Mouse (Mus musculus): ENCODE data around the gene Klhl18. TPM values are rescaled to one million over a fixed set of nuclear protein-coding genes. Genes with fewer than 3 reads are reported as not detected.
A peak's percentile ranks its signal among the peaks of the same experiment; 100 is the strongest.

Gene Klhl18
- polyA plus RNA-seq, 1 experiment from 2014 or later: 13.8 TPM

DNA sequence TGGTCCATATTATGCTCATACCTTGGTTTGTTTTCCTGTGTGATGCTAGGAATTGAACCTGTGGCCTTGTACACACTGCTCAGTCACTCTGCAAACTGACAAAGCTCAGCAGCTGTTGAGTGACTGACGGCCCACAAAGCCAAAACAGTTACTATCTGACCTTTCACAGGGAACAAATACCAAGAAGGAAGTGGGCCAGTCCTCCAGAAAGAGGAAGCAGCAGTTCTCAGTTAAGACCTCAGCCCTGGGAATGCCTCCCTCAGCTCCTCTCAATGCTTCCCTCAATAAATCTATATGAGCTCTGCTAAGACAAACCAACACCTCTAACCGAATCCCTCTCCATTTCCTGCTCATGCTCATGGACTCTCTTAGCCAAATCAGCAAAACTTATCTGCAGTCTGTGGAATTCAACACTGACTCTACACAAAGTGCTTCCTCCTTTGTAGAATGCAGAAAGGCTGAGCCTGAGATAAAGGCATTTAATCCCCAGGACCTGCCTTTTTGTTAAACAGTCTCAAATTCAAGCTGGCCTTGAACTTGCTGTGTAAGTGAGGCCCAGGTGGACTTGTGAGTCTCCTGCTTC is 17.3 kb downstream of the Klhl18 start:
- Histone ChIP-seq H3K9me3 (replicated peaks) (no peaks in the 10 kb centered on the region), H3K9ac (no peak overlapping the region), H3K27ac (no peak overlapping the region), H3K27me3 (no peaks in the 10 kb centered on the region), H3K4me2 (replicated peaks) (no peak overlapping the region), H3K36me3 (peaks cover 14% of the 10 kb centered on the region), H3K4me3 (no peak overlapping the region), H3K4me1 (no peaks in the 10 kb centered on the region)
- WGBS: 89% methylated on average over 2 of the region's 2 CpGs
- ATAC-seq (ENCODE audit: low FRiP score): no peak

DNA sequence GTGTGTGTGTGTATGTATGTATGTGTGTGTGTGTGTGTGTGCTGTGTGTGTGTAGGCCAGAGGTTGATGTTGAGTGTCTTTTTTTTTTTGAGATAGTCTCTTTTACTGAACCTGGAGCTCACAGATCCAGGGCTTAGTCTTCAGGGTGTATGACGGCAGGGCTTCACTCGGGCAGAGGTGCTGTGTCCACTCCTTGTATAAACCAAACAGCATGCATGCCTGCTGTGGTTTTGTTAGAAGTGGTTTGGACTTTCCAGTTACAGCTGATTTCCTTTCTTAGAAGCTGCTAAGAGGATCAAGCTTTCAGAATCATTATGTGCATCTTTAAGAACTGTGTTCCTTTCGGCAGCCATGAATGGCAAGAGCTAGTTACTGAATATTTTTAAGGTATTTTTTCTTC is 18.6 kb downstream of the Klhl18 start:
- H3K9ac ChIP-seq: no peak overlapping the region
- no peaks in the 10 kb centered on the region for H3K9me3 ChIP-seq (replicated peaks)
- no peak overlapping the region for H3K4me3 ChIP-seq
- 89% methylated on average over 3 of the region's 3 CpGs for WGBS
- no peaks in the 10 kb centered on the region for H3K4me1 ChIP-seq
- H3K4me2 ChIP-seq (replicated peaks): no peak overlapping the region
- peaks cover 14% of the 10 kb centered on the region for H3K36me3 ChIP-seq
- H3K27ac ChIP-seq: no peak overlapping the region
- ATAC-seq (ENCODE audit: low FRiP score): no peak
- no peaks in the 10 kb centered on the region for H3K27me3 ChIP-seq

DNA sequence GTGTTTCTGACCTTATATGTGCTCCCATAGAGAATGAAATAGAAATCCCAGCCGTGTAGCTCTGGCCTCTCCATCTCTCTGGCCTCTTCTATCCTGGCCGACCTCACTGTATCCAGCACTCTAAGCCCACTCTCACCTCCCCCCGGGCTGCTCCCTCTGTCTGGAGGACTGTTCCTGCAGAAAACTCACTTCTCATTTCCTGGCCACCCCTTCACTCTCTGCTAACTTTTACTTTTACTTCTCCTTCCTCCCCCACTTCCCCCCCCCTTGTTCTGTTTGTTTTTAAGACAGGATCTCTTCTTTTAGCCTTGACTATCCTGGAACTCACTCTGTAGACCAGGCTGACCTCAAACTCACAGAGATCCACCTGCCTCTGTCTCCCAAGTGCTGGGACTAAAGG is 24.0 kb downstream of the Klhl18 start:
- H3K9me3 ChIP-seq (replicated peaks): no peaks in the 10 kb centered on the region

DNA sequence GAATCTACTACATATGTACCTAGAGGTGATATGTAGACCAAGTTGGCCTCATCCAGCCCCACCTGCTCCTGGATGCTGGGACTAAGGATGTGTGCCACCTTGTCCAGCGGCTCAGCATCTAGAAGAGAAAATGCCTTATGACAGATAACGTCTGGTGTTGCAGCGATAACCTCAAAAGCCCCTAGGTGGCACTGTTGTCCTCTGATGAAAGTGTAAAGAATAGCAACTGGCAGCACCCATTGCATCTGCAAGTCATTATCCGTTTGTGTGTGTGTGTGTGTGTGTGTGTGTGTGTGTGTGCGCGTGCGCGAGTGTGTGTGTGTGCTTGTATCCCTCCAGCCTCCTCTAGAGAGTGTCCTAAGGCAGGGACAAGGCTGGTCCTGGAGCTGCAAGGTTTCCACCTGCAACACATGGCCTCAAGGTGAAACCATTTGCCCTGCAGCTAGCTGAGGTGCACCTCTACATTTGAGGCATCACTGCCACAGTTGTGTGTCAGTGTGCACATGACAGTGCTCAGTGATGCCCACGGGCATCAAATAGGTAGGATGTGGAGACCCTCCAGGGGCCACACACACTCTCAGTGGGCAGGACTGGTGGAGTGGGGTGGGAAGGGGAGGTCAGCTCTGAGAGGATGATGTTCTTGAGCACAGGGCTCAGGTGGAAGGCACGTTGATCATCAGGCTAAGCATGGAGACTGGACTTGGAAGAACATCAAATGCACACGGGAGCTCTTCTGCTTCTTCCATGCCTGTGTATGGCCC is 27.5 kb downstream of the Klhl18 start:
- WGBS: 34% methylated on average over 11 of the region's 11 CpGs
- no peak overlapping the region for H3K27ac ChIP-seq

More for the DNA sequence above, 24.0 kb downstream of the Klhl18 start:
- Histone ChIP-seq H3K4me3 (no peak overlapping the region), H3K9ac (no peak overlapping the region), H3K36me3 (peaks cover 27% of the 10 kb centered on the region), H3K27ac (no peak overlapping the region), H3K4me1 (peaks cover 3% of the 10 kb centered on the region; the same call in 1 of the 2 replicates), H3K27me3 (no peaks in the 10 kb centered on the region), H3K4me2 (replicated peaks) (no peak overlapping the region)
- no peak for ATAC-seq (ENCODE audit: low FRiP score)
- WGBS: 85% methylated on average over 3 of the region's 3 CpGs

DNA sequence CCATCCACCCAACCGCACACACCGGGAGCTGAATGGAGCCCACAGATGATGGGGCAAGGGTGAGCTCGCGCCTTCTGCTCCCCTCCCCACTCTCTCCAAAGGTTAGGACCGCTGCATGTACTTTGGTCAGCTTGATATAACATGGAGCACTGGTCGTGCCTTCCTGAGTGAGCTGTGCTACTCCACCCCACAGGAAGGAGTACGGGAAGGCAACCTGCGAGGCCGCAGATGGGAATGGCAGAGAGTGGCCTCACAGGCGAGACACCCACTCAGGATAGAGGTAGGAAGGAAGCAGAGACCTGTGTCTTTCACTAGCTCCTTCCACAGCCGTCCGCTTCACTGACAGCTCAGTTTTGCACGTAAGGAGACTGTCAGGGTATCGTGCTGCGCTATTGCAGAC is 28.1 kb downstream of the Klhl18 start:
- Histone ChIP-seq H3K36me3 (peaks cover 28% of the 10 kb centered on the region), H3K9me3 (replicated peaks) (no peaks in the 10 kb centered on the region), H3K27ac (no peak overlapping the region), H3K27me3 (no peaks in the 10 kb centered on the region), H3K4me2 (replicated peaks) (no peak overlapping the region), H3K9ac (no peak overlapping the region), H3K4me1 (peaks cover 3% of the 10 kb centered on the region; the same call in 1 of the 2 replicates), H3K4me3 (no peak overlapping the region)
- no peak for ATAC-seq (ENCODE audit: low FRiP score)
- WGBS: 79% methylated on average over 15 of the region's 15 CpGs

More for the DNA sequence above, 27.5 kb downstream of the Klhl18 start:
- Histone ChIP-seq H3K36me3 (peaks cover 23% of the 10 kb centered on the region), H3K4me3 (no peak overlapping the region), H3K27me3 (no peaks in the 10 kb centered on the region), H3K9me3 (replicated peaks) (no peaks in the 10 kb centered on the region), H3K4me1 (peaks cover 3% of the 10 kb centered on the region; the same call in 1 of the 2 replicates), H3K9ac (no peak overlapping the region), H3K4me2 (replicated peaks) (no peak overlapping the region)
- ATAC-seq (ENCODE audit: low FRiP score): peak; percentile 74; the same call in 1 of the 2 replicates

DNA sequence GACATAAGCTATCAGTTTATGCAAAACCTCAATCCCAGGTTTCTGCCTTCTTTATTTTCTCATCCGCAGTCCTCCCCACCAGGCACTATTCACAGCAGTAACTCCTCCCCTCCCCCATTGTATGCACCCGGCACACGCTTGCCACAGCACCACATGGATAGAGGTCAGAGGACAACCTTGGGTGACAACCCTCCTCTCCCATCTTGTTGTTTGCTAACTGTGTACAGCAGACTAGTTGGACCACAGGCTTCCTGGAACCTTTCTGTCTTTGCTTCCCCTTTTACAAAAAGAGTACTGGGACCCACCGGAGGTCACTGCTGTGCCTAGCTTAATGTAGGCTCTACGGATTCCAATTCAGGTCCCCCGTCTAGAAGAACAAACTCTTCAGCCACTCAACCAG is 35.9 kb downstream of the Klhl18 start:
- Histone ChIP-seq H3K4me1 (no peaks in the 10 kb centered on the region), H3K4me3 (no peak overlapping the region), H3K9me3 (replicated peaks) (no peaks in the 10 kb centered on the region), H3K36me3 (peaks cover 34% of the 10 kb centered on the region), H3K27ac (no peak overlapping the region), H3K27me3 (no peaks in the 10 kb centered on the region), H3K4me2 (replicated peaks) (no peak overlapping the region), H3K9ac (no peak overlapping the region)
- 88% methylated on average over 6 of the region's 6 CpGs for WGBS
- ATAC-seq (ENCODE audit: low FRiP score): no peak

DNA sequence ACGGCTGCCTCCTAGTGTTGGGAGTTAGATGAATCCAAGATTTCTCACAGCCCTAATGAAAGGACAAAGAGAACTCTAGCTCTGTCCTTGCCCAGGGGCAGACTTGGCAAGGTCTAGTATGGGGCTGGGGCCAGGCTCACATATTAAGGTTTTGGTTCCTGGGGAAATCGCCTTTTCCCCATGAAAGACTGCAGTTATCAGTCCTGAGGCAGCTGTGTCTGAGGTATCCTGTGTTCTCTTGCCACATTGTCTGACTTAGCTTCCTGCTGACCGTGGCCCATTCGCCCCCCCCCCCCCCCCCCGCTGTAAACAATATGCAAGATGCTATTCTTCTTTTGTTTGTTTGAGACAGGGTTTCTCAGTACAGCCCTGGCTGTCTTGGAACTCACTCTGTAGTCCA is 36.4 kb downstream of the Klhl18 start:
- Histone ChIP-seq H3K27ac (no peak overlapping the region), H3K4me3 (no peak overlapping the region), H3K27me3 (no peaks in the 10 kb centered on the region), H3K9ac (no peak overlapping the region), H3K36me3 (peaks cover 39% of the 10 kb centered on the region), H3K4me2 (replicated peaks) (no peak overlapping the region), H3K9me3 (replicated peaks) (no peaks in the 10 kb centered on the region), H3K4me1 (no peaks in the 10 kb centered on the region)
- WGBS: 70% methylated on average over 5 of the region's 5 CpGs
- no peak for ATAC-seq (ENCODE audit: low FRiP score)

DNA sequence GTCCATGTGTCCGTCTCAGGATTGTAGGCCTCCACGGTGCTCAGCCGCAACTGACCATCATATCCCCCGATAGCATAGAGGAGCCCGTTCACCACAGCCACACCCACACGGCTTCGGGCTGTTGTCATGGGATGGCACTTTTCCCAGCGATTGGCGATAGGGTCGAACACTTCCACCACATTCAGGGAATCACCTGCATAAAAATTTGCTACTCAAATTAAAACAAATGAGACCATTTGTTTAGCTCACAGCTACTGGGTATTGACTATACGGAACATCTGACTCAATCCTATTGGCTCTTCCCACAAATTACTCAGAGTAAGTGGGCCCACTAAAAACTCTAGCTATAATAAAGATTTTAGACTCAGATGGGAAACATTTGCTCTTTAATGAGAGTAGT is 40.5 kb downstream of the Klhl18 start:
- H3K27me3 ChIP-seq: no peaks in the 10 kb centered on the region
- no peaks in the 10 kb centered on the region for H3K9me3 ChIP-seq (replicated peaks)
- H3K4me3 ChIP-seq: no peak overlapping the region
- H3K9ac ChIP-seq: no peak overlapping the region
- H3K4me2 ChIP-seq (replicated peaks): no peak overlapping the region
- ATAC-seq (ENCODE audit: low FRiP score): no peak
- no peaks in the 10 kb centered on the region for H3K4me1 ChIP-seq
- WGBS: 94% methylated on average over 11 of the region's 11 CpGs
- H3K36me3 ChIP-seq: peaks cover 31% of the 10 kb centered on the region
- H3K27ac ChIP-seq: no peak overlapping the region

DNA sequence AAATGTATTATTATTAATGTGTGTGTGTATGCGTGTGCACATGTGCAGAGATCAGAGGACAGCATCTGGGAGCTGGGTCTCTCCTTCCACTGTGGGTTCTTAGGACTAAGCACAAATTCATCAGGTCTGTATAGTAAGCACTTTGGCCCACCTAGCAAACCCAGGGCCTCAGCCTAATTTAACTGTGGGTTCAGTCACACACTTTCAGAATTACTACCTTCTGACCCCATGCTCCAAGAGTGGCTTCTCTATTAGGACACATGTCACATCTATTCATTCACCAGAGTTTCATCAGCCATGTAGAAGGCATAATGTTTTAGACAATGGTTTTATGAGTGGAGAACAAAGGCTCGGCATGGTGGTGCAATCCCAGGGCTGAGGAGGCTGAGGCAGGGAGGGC is 43.4 kb downstream of the Klhl18 start:
- H3K4me3 ChIP-seq: no peak overlapping the region
- no peaks in the 10 kb centered on the region for H3K27me3 ChIP-seq
- H3K4me1 ChIP-seq: no peaks in the 10 kb centered on the region
- H3K9ac ChIP-seq: no peak overlapping the region
- no peak overlapping the region for H3K4me2 ChIP-seq (replicated peaks)
- H3K9me3 ChIP-seq (replicated peaks): no peaks in the 10 kb centered on the region
- WGBS: 94% methylated on average over 2 of the region's 2 CpGs
- no peak overlapping the region for H3K27ac ChIP-seq
- H3K36me3 ChIP-seq: peaks cover 52% of the 10 kb centered on the region
- ATAC-seq (ENCODE audit: low FRiP score): no peak

DNA sequence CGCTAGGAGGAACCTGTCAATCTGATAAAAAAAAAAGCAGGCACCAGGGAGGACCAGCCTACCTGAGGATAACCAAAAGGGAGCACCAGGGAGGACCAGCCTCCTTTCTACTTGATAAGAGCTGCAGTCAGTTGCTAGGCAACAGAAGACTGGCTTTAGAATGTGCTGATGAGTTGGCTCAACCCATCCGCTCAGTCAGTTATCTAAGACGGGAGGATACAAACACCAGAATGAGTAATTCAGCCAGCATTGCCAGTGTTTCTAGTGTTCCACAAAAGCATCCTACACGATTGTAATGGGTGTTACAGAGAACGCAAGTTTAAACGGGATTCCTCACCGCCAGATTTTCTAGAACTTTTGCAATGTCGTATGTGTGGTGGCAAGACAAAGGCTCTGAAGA is 45.3 kb downstream of the Klhl18 start:
- ATAC-seq (ENCODE audit: low FRiP score): no peak
- no peak overlapping the region for H3K27ac ChIP-seq
- H3K36me3 ChIP-seq: peaks cover 64% of the 10 kb centered on the region
- H3K4me2 ChIP-seq (replicated peaks): no peak overlapping the region
- no peaks in the 10 kb centered on the region for H3K27me3 ChIP-seq
- 78% methylated on average over 8 of the region's 8 CpGs for WGBS
- H3K9me3 ChIP-seq (replicated peaks): no peaks in the 10 kb centered on the region
- no peaks in the 10 kb centered on the region for H3K4me1 ChIP-seq
- H3K4me3 ChIP-seq: no peak overlapping the region
- no peak overlapping the region for H3K9ac ChIP-seq

DNA sequence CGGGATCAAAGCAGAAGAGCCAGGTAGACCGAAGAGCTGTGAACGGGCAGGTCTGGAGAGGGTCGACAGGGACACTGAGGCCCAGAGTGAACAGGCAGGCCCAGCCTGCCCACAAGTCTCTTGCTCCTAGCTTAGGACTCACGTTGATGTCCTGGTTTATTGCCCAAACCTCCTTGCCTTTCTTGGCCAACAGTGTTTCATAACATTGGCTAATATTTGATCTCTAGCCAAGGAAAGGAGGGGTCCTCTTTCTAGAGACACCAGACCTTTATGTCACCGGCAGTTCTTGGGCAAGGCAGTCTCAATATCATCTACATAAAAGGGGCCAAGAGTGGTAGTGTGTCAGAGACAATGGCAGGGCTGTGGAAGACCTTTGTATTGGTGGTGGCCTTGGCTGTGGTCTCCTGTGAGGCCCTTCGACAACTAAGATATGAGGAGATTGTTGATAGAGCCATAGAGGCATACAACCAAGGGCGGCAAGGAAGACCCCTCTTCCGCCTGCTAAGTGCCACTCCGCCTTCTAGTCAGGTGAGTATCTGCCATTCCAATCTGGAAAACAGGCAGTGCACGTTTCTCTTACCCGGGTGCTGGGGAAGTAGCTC is 56.9 kb downstream of the Klhl18 start, which contains the start of gene Ngp:
TSS of gene Ngp (plus strand) at position 237 of the 602 bp plus-strand sequence.
- Histone ChIP-seq H3K27ac (no peak within 1 kb of the TSS), H3K4me1 (no peaks in the 10 kb centered on the region), H3K36me3 (no peaks in the 10 kb centered on the region), H3K27me3 (no peaks in the 10 kb centered on the region), H3K9me3 (replicated peaks) (no peaks in the 10 kb centered on the region), H3K4me3 (no peak within 1 kb of the TSS), H3K9ac (no peak within 1 kb of the TSS), H3K4me2 (replicated peaks) (no peak within 1 kb of the TSS)
- 90% methylated on average over 12 of the region's 12 CpGs for WGBS
- ATAC-seq (ENCODE audit: low FRiP score): no peak

DNA sequence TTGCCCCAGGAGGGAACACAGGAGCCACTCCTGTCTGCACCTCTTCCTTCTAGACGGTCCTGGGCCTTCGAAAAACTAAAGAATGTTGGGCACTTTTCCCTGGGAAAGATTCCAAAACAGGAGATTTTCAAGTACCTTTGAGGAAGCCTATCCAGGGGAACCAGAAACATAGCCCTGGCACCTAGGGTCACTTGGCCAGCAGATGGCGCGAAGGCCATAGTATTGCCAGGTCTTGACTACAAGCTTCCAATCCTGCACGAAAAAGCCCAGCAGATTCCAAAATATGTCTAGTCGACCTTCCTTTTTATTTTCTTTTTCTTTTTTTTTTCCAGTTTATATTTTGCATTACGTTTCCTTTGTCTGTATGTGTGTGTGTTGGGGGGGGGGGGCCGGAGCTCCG is 62.7 kb downstream of the Klhl18 start:
- no peaks in the 10 kb centered on the region for H3K9me3 ChIP-seq (replicated peaks)
- no peak for ATAC-seq (ENCODE audit: low FRiP score)
- no peak overlapping the region for H3K27ac ChIP-seq
- no peak overlapping the region for H3K4me3 ChIP-seq
- H3K36me3 ChIP-seq: no peaks in the 10 kb centered on the region
- H3K27me3 ChIP-seq: no peaks in the 10 kb centered on the region
- no peaks in the 10 kb centered on the region for H3K4me1 ChIP-seq
- H3K4me2 ChIP-seq (replicated peaks): no peak overlapping the region
- WGBS: 59% methylated on average over 9 of the region's 9 CpGs
- no peak overlapping the region for H3K9ac ChIP-seq
